Mouse (Mus musculus) forelimb bud, embryonic 11.5 days (tissue): ENCODE measurements around the gene Gata2.

ENCODE experiments used
- DNase-seq: peaks from one replicate; pipeline ENCODE4 v3.0.0-alpha.2; 2012; ENCODE audit warnings: low read depth, low spot score

The Gata2 gene

GRCm38 (mm10) chr6:88194978-88195325 is 1.3 kb downstream of the Gata2 start:
- peak; percentile 20 for DNase-seq

GRCm38 (mm10) chr6:88196054-88196732 is 2.5 kb downstream of the Gata2 start:
- DNase-seq: peak; percentile 26

- DNase-seq: peak; percentile 26
These were observed 3.1 kb downstream of the Gata2 start for GRCm38 (mm10) chr6:88196733-88197312.

GRCm38 (mm10) chr6:88197313-88198069 is 3.8 kb downstream of the Gata2 start:
- no peak for DNase-seq

- DNase-seq: peak; percentile 52
These were observed 4.6 kb downstream of the Gata2 start for GRCm38 (mm10) chr6:88198070-88198940.

GRCm38 (mm10) chr6:88199001-88199717 is 5.5 kb downstream of the Gata2 start:
- DNase-seq: peak; percentile 17

- peak; percentile 10 for DNase-seq
These were observed 6.3 kb downstream of the Gata2 start for GRCm38 (mm10) chr6:88199718-88200692.

- DNase-seq: no peak
These were observed 7.3 kb downstream of the Gata2 start for GRCm38 (mm10) chr6:88200693-88201609.

GRCm38 (mm10) chr6:88201926-88202700 is 8.4 kb downstream of the Gata2 start:
- no peak for DNase-seq

GRCm38 (mm10) chr6:88202921-88203690 is 9.4 kb downstream of the Gata2 start:
- DNase-seq: no peak

GRCm38 (mm10) chr6:88203791-88204405 is 10.2 kb downstream of the Gata2 start:
- DNase-seq: no peak

- no peak for DNase-seq
These were observed 11.1 kb downstream of the Gata2 start for GRCm38 (mm10) chr6:88204531-88205385.

GRCm38 (mm10) chr6:88205386-88205700 is 11.7 kb downstream of the Gata2 start:
- DNase-seq: no peak

- DNase-seq: no peak
These were observed 12.2 kb downstream of the Gata2 start for GRCm38 (mm10) chr6:88205937-88206336.

- no peak for DNase-seq
These were observed 12.9 kb downstream of the Gata2 start for GRCm38 (mm10) chr6:88206566-88206965.

GRCm38 (mm10) chr6:88207403-88208033 is 13.8 kb downstream of the Gata2 start:
- no peak for DNase-seq
